Mouse (Mus musculus) ovary, adult 18-20 months (tissue): ENCODE results near the gene Ankrd44.

Source experiments
- DNase-seq: peaks from one replicate; pipeline ENCODE4 v3.0.0; 2022; ENCODE audit warnings: low spot score, mixed read lengths

Gene Ankrd44

DNA sequence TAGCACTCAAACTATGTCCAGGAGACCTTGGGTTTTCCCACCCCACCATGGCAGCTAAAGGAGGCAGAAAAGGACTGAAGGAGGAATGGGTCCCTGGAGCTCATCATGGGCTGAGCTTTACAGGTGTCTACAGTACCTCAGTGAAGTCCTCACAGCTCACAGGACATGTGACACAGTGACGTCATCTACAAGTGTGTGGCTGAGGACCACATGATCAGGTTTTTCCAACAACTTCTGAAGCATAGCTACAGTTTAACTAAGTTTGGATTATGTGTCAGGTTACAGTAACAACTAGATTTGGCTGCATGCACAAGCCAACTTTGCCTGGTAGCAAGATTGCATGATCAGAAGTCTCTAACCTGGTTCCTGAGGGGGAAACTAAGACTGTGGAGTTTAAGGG lies 78.9 kb downstream of the Ankrd44 start:
- DNase-seq, result no peak

DNA sequence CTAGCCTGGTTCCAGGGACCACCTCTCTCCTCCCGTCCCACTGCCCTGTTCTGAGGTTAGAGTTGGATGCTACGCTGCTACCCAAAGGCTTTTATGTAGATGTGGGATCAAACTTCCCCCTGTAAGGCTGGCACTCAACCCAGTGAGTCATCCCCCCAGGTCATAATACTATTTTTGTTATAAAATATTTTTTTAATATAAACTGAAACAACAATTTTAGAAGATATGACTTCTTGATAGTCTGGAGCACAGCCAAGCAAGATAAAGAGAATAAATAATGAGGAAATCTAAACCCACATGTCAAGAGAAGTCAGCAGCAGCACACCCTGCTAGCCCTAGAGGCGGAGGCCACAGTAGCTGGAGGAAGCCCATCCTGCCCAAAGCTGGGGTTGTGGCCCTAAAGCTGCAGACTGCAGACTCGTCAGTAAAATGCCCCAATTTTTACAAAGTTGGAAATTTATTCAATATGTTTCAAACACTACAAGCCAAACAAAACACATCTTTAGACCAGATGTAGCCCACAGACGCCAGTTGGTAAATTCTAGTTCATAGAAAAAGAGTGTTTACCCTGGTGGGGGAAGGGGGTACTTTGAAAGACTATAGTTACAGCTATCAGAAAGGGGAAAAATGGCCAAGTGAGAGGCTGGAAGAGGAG lies 79.7 kb downstream of the Ankrd44 start:
- no peak for DNase-seq

DNA sequence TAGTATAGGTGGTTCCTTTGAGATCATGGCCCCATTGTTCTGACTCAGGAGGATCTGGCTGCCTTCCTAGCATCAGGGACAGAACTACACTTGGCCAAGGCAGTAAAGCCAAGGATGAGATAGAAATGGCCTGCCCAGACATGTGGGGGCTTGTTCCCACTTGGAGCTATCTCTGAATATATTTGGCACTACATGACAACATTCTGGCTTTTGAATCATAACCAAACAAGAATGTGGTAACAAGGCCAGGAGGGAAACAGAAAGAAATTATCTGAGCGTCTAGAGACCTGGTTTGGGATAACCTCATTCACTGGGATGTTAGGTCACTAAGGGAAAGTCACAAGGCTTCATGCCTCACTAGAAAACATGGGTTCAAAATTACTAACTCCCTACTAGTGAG lies 81.8 kb downstream of the Ankrd44 start:
- DNase-seq, result no peak

DNA sequence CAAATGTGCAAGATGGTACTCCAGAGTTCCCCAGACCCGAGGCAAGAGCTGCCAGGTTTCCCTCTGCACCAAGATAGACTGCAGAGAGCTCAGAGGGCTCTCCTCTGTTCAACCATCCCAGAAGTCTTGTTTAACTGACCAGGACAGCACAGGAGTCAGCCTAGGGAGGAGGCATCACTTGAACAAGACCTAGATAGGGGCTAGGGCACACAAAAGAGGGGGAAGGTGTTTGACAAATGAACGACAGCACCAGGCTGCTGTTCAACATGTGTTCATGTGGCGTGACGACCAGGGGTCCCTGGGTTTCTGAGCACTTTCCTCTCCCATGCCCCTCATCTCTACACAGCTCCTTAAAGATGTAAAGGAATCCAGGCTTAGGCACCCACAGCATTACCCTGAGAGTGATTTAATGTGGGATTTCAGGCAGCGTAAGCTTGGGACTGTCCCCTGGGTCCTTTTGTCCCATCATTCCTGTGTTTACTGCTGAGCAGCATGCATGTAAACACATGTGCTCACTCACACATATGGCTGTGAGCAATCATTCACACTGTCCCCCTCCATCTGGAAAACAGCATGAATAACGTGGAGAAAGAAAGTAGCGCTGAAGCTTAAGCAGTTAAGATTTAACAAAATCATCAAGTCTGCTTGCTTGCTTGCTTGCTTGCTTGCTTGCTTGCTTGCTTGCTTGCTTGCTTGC lies 83.3 kb downstream of the Ankrd44 start:
- DNase-seq, result no peak

DNA sequence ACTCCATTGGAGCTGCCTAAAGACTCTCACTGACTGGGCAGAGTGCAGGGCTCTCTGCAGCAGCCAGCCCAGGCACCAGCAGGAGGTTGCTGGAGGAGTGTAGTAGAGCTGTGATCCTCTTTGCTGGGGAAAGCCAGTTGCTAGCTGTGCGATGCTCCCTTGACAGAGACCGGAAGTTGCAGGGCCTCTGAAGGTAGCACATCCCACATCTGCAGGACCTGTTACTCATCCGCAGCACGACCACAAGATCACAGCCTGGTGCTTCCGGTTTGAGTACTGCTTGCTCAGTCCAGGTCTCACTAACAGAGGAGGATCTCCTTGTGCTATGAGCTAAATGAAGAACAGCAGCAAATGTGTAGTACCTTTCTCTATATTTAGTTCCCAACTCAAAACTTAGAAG lies 84.4 kb downstream of the Ankrd44 start:
- DNase-seq, result no peak

DNA sequence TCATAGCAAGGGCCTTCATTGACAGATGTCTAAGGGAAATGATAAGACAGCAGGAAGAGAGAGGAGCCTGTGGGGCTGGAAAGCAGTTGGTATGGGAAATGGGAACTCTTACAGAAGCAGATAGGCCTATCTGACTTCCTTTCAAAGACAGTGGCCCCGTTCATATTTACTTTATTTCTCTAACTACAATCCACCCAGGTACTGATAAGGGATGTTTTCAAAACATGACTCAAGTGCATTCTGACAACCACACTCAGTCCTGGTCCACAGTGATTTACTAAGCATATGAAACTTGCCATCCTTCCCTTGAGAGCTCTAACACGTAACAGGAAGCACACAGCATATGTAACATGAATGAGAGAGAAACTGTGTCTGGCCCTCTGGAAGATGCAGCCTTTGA lies 86.1 kb downstream of the Ankrd44 start:
- no peak for DNase-seq

DNA sequence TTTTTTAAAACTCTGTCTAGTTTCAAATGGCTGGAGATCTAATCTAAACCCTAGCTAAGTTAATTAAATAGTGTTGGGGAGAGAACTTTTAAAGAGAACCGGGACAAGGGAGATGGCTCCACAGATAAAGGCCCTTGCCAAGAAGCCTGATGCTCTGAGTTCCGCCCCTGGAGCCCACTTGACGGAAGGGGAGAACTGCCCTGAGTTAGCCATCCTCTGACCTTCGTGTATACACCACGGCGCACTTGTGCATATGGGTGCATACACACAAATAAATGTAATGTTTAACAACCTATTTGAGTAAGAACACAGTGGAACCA lies 87.7 kb downstream of the Ankrd44 start:
- DNase-seq, result no peak

DNA sequence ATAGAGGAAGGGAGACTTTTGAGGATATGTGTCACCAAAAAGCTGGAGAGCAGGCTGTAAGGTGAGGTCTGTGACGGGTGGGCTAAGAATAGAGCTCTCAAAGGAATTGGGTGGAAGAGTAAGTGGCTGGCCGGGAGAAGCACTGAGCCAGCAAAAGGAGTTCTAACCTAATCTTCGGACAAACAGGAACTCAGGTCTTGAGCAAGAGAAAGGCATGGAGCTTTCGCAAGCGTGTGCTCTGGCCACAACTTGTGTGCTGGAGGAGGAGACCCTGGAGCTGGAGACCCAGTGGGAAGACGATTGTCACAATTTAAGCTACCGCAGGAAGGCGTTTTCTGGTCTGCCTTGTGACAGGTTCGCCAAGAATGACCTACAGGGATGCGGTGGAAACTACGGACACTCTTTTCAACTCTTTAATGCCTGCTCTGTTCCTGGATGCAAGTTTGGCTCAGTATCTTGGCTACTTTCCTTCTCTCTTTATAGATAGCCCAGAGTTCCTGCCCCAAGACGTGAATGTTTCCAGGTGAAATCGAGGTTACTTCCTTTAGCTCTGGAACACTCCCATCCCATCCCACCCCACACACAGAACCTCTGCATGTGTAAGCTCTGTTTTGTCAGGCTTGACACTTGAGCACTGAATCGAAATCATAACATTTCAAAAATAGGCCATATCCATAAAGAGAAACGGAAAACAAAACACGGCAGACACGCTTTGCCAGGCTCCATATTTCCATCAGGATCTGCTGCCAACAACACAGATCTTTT lies 88.3 kb downstream of the Ankrd44 start:
- DNase-seq, result no peak

DNA sequence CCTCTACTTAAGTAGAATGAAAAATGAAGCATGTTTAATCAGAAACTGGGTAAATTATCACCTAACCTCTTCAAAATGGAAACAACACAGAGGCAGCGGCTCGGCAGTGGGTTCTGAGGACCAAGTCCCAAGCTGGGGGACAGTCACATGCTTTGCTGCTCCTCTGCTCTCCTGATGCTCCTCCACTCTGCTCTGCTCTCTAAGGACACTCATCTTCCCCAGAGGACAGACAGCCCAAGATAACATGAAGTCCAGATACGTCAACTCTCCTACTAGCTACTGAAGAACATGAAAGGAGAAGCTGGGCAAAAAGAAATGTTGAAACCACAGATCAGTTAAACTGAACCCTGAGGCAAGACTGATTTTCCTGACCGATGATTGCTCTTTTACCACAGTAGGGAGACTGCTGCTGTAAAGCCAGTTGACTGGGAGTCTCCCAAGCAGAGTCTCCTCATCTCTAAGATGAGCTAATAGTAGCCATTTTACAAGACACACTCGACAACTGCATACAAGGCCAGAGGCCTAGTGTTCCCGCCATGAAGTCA lies 90.5 kb downstream of the Ankrd44 start:
- DNase-seq, result no peak

DNA sequence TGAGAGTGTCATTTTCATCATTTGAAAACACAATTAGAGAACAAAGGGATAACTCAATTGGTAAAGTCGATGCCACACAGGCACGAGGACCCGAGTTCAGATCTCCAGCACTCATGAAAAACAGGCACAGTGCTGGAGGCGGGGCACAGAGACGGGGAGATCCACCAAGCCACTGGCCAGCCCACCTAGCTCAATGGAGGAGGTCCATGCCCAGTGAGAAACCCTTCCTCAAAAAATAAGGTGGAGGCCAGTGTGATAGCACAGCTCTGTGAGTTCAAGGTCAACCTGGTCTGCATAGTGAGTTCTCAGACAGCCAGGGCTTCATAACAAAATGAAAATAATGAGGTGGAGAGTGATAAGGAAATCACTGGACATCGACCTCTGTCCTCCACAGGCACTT lies 93.0 kb downstream of the Ankrd44 start:
- DNase-seq, result no peak

DNA sequence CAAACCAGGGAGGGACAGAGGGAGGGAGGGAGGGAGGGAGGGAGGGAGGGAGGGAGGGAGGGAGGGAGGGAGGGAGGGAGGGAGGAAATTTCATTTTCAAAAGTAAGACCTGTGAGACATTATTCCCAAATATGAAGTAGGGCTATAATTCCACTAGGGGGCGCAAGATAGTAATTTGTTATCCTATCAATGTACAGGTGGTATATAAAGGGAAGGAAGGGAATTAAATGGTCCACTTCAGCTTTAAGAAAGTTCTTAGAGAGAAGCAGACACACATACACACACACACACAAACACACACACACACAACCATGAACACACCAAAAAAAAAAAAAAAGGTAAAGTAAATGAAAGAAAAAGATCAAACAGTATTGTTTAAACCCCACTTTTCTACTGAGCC lies 93.4 kb downstream of the Ankrd44 start:
- DNase-seq, result no peak

DNA sequence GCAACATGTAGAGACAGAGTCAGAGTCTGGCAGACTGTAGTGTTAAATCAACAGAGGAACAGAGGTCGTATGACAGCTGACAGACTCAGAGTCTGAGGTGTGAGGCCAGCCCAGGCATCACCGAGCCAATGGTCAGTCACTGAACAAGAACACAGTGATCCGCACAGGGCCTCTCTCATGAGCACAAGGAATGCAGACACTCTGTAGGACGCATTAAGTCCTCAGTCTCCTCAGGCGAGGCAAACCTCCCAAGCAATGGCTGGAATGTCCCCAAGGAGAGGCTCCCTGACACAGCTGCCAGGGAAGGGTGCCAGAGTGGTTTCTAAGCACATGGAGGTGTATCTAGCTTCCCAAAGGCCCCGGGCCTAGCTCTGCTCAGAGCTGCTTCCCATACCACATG lies 96.0 kb downstream of the Ankrd44 start:
- no peak for DNase-seq

DNA sequence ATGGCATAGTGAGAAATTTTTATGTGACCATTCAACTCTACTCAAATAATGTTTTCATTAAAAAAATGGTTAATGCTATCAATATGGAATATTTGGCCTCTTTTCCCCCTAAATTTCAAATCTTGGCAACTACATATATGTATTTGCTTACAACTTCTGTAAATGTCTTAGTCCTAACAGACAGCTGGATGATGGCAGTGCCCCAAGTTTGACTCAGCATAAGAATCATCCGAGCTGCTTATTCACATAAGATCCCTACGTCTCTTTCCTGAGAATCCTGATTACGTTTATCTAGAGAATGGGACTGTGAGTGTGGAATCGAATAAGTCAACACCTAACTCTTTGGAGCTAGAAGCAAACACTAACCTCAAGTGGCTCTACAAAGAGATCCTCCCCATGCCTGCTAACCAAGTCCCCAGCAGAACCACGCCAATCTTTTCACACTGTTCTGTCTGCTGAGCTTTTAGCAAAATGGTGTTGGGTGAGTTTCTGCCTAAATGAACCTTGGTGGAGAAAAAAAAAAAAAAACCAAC lies 96.4 kb downstream of the Ankrd44 start:
- no peak for DNase-seq

DNA sequence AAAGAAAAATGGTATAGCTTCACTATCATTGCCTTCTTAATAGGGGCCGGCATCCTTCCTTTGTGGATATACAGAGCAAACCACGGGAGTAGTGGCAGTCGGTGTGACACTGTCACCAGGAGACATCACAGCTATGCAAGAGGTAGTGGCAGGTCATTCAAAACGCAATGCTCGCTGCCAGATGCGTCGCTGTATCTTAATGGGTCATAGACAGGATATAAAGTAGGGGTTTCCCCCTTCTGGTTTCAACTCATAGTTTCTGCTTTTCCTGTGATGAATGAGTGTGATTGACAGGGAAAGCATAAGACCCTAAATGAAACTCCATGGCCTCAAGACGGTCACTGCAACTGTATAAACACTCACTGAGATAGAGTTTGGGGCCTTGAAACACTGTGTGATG lies 98.4 kb downstream of the Ankrd44 start:
- no peak for DNase-seq

DNA sequence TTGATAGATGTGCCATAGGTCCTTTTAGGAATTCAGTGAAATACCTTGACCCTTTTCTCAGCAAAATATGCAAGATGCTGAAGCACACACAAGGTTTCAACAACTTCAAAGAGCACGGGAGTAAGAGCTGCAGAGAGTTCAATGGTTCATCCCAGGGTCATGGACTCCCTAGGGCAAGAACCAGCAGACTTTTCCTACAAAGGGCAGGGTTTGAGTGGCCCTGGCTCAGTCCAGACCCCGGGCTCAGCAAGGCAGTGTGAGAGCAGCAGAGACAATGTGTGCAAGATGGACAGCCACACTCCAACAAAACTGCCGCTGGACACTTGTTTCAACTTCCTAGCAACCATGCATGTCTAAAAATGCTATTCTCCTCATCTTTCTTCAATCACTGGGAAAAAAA lies 98.8 kb downstream of the Ankrd44 start:
- no peak for DNase-seq

DNA sequence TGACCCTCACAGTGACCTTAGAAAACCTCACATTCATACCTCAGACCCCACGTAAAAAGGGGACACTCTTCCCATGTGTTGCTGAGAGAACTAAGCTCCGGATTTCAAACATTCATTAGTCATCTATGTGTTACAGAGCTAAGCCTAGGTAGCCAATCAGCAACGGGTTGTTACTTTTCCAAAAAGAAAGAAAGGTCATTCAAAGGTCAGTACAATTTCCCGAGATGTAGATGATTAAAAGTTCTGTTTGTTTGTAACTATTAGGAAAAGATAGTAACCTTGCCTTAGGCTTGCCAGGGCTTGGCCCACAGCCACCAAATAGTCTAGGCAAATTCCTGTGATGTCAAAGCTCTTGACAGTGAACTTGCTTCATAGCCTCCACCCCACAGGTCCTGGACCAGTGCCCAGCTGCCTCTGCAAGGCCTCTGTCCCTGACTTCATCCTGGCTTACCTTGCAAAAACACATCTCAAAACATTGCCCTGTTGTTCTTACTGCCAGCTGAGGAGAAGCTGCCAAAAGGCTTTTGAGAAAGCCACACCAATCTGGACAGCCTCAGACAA lies 99.7 kb downstream of the Ankrd44 start:
- DNase-seq, result peak; percentile 75

DNA sequence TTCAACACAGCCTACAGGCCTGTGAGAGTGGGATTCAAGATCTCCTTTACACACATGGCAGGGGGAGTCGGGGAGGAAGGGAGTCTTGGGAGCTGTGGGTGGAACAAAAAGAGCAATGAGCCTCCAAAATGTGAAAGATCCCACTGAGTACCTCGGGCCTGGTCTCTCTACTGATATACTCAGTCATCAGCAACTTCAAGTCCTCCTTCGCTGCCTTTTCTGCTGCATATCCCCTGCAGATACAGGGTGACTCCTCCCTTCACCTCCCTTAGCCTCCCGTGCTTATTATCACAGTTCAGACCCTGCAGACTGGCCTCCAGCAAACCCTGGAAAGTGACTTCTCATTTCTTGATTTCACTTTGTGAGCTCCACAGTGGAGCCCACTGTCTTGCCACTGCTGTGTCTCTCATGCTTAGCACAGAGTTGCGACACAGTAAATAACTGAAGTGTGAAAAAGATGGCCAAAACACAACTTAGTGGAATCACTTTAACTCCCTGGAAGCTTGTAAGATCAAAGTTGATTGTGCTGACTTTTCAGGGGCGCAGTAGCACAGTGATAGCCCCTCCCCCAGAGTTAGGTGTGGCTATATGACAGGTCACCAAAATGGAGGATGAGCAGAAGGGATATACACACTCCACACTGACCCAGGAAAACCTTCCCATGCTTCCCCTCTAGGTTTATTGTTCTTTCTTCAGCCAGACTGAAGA lies 100.3 kb downstream of the Ankrd44 start:
- no peak for DNase-seq

DNA sequence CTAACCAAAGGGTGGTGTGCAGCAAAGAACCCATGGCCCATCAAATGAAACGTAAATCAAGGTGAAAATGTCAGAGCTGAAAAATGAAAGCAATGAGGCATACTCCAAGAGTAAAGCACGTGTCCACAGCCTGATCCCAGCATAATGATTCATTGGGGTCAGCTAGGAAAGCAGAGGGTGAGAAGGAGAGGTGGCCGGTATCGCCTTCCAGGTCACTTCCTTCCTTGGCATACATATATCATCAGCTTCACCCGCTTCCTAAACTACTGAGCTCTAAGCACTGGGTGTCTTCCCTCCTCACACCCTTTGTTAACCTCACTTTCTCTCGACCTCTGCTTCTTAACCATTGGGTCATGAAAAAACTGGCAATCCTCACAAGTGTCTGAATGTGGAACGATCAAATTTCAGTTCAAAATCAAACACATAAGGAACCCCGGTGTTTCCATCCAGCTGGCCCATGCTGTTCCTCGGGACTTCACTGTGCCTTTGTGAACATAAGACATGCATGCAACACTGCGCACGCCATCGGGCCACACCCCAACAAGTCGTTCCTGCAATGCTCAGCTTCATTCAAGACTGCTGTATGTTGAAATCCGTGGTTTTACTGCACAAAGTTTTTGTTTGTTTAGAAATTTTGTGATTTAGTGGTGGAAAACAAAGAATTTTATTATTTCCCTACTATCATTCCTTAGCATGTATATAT lies 101.9 kb downstream of the Ankrd44 start:
- no peak for DNase-seq

DNA sequence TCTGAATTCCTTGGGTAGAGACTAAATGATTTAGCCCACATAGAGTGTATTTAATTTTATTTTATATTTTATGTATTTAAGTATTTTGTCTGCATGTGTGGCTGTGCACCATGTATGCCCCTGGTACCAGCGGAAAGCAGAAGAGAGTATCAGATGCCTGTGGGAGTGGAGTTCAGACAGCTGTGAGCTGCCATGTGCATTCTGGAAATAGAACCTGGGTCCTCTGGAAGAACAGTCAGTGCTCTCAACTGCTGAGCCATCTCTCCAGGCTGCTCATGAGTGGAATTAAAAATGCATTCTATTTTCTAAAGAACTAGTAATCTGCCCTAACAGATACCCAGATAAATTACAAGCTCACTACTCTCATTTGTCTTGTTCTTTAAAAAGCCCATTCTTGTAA lies 104.4 kb downstream of the Ankrd44 start:
- DNase-seq, result no peak

DNA sequence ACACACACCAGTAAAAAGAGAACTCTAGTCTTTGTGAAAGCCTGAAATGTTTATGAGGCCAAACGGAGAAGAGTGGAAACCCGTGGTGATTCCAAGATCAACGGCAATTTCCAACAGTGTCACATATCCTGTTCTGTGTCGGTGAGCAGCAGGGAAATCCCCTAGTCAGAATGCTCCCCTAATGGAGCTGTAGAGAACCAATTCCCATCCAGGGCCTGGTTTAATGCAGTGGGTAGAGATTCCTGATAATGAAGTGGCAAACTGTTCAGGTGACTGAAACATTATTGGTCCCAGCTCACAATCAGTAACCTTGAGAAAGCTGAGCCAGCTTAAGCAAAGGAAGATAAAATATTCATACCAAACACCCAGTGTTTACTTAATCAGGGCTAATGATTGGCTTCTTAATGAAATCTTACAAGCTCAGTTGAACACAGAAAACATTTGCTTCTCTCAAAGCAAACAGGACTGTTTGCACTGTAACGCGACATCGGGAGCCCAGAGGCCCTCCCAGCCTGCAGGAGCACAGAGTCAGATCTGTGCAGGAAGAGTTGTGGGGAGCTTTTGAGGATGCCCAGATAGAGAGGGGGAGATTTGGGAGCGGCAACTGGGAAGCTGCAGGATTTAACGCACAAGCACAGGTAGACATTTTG lies 110.9 kb downstream of the Ankrd44 start:
- no peak for DNase-seq
